Mouse (Mus musculus) hindbrain, embryonic 14.5 days (tissue): ENCODE results near the gene Gpr61. TPM values are rescaled to one million over a fixed set of nuclear protein-coding genes. Genes with fewer than 3 reads are reported as not detected.

ENCODE experiments used
- ATAC-seq: fragments of 200-750 bp; cut with Nextera tagmentation; 2 replicates; pipeline ENCODE4 v1.8.0; 2017; ENCODE audit warnings: moderate number of reproducible peaks, mild to moderate bottlenecking, moderate TSS enrichment, moderate library complexity; ENCODE audit not compliant: low FRiP score
- DNase-seq: peaks from one replicate; pipeline ENCODE4 v3.0.0-alpha.2; 2015; ENCODE audit warnings: low spot score
- H3K27ac ChIP-seq: fragments of 300-500 bp; sonication (generic); 2 replicates; pipeline ENCODE4 v1.5.1; 2014; ENCODE audit warnings: mild to moderate bottlenecking, moderate library complexity
- H3K27me3 ChIP-seq: fragments of 300-500 bp; sonication (generic); 2 replicates; pipeline ENCODE4 v1.6.1; 2014; ENCODE audit warnings: mild to moderate bottlenecking, low read length, mixed read lengths; ENCODE audit not compliant: control insufficient read depth, insufficient read depth
- H3K36me3 ChIP-seq: fragments of 300-500 bp; sonication (generic); replicated peaks from 2 replicates; pipeline ENCODE4 v1.6.1; 2014; ENCODE audit not compliant: control insufficient read depth, insufficient read depth
- H3K4me1 ChIP-seq: fragments of 300-500 bp; sonication (generic); replicated peaks from 2 replicates; pipeline ENCODE4 v1.6.1; 2014; ENCODE audit warnings: antibody characterized with exemption, low read length, mixed read lengths; ENCODE audit not compliant: control insufficient read depth, insufficient read depth
- H3K4me2 ChIP-seq: fragments of 300-500 bp; sonication (generic); replicated peaks from 2 replicates; pipeline ENCODE4 v1.6.1; 2014; ENCODE audit warnings: mild to moderate bottlenecking, moderate library complexity
- H3K4me3 ChIP-seq: fragments of 300-500 bp; sonication (generic); replicated peaks from 2 replicates; pipeline ENCODE4 v1.5.1; 2014; ENCODE audit warnings: mild to moderate bottlenecking, low read length
- H3K9ac ChIP-seq: fragments of 300-500 bp; sonication (generic); 2 replicates; pipeline ENCODE4 v1.6.1; 2014
- H3K9me3 ChIP-seq: fragments of 300-500 bp; sonication (generic); 2 replicates; pipeline ENCODE4 v1.6.1; 2016; ENCODE audit warnings: low read length; ENCODE audit not compliant: control insufficient read depth
- WGBS: fragments of 180-500 bp; shearing (Covaris S2); extraction: QIAGEN DNeasy Blood & Tissue Kit; methylation state at CpG from one replicate; pipeline ENCODE4 v1.1.7; 2014; 5-methylcytosine and 5-hydroxymethylcytosine counted together
- polyA plus RNA-seq: library from polyadenylated mRNA; unstranded; fragments of >200 nt; fragmentation: Nextera tagmentation; extraction: Ambion mirVana; gene quantifications from 2 replicates; pipeline ENCODE4 v1.2.1, GENCODE M21; 2014

Gpr61 gene
- polyA plus RNA-seq, 1 experiment from 2014 or later = 3.6 TPM

GRCm38 (mm10) chr3:108184742-108185141 is 30.1 kb upstream of the Gpr61 start:
- Histone ChIP-seq H3K36me3 (peaks cover 7% of the 10 kb centered on the region; the same call in 1 of the 2 replicates), H3K4me2 (no peak overlapping the region), H3K9ac (no peak overlapping the region), H3K27me3 (peaks cover 3% of the 10 kb centered on the region; the same call in 1 of the 2 replicates), H3K27ac (no peak overlapping the region), H3K4me1 (peaks cover 17% of the 10 kb centered on the region), H3K9me3 (no peaks in the 10 kb centered on the region), H3K4me3 (no peak overlapping the region)
- DNase-seq (no peak), ATAC-seq (no peak)
- 87% methylated on average over 3 of the region's 3 CpGs for WGBS

GRCm38 (mm10) chr3:108180514-108180913 is 25.8 kb upstream of the Gpr61 start:
- ATAC-seq = no peak
- no peak overlapping the region for H3K4me3 ChIP-seq
- H3K9me3 ChIP-seq = no peaks in the 10 kb centered on the region
- no peak for DNase-seq
- H3K4me1 ChIP-seq = peaks cover 2% of the 10 kb centered on the region
- WGBS = 39% methylated on average over 2 of the region's 2 CpGs
- H3K27me3 ChIP-seq = peaks cover 3% of the 10 kb centered on the region; the same call in 1 of the 2 replicates
- H3K4me2 ChIP-seq = no peak overlapping the region
- H3K27ac ChIP-seq = no peak overlapping the region
- H3K9ac ChIP-seq = no peak overlapping the region
- H3K36me3 ChIP-seq = no peaks in the 10 kb centered on the region

DNA sequence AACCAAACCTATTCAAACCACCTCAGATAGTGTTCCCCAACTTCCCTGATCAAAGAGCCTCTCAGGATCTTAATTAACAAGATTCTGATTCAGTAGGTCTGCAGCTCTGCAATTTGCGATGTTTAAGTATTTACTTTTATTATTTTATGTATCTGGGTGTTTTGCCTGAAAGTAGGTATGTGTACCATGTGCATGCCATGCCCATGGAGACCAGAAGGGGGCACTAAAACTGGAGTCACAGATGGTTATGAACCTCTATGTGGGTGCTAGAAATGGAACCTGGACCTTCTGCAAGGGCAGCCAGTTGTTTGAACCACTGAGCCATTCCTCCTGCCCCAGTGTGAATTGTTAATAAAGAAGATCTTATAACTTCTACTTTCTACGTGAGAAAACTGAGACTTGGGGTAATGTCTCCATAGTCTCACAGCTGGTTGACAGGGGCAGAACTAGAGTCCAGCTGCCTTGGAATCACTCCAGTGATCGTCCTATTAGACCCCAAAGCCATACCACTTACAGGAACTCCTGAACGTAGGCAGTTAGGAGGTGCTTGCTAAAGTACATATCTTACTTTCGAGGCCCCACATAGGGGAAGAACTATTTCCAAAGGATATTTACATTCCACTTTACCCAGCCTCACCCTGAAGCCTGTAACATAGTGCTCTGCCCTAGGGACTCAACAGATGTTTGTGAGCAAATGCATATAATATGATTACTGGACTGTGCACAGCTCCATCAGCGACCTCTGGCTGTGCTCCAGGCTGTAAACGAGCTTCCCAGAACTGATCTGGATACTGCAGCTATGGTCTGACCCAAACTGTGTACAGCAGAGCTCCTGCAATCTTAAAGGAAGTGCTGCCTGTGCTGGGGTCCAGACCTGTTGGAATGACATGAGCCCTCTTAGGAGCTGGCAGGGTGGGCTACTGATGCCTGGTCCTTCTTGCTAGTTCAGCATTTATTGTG is 24.4 kb upstream of the Gpr61 start:
- no peak overlapping the region for H3K27ac ChIP-seq
- ATAC-seq = no peak
- H3K36me3 ChIP-seq = no peaks in the 10 kb centered on the region
- 76% methylated on average over 7 of the region's 7 CpGs for WGBS
- H3K4me3 ChIP-seq = no peak overlapping the region
- H3K4me2 ChIP-seq = no peak overlapping the region
- no peaks in the 10 kb centered on the region for H3K27me3 ChIP-seq
- no peak for DNase-seq
- peaks cover 16% of the 10 kb centered on the region for H3K4me1 ChIP-seq
- H3K9ac ChIP-seq = no peak overlapping the region
- no peaks in the 10 kb centered on the region for H3K9me3 ChIP-seq

- WGBS = 18% methylated on average over 14 of the region's 14 CpGs
- Histone ChIP-seq H3K4me2 (peak overlapping the region; percentile 34), H3K4me1 (peaks cover 16% of the 10 kb centered on the region), H3K36me3 (no peaks in the 10 kb centered on the region), H3K27ac (peak overlapping the region; percentile 89), H3K9ac (peak overlapping the region; percentile 38; the same call in 1 of the 2 replicates), H3K4me3 (no peak overlapping the region), H3K9me3 (no peaks in the 10 kb centered on the region), H3K27me3 (no peaks in the 10 kb centered on the region)
- DNase-seq (peak; percentile 73), ATAC-seq (peak; percentile 85)
Measured at GRCm38 (mm10) chr3:108174672-108175531, 20.2 kb upstream of the Gpr61 start.

GRCm38 (mm10) chr3:108169199-108169598 is 14.5 kb upstream of the Gpr61 start:
- no peaks in the 10 kb centered on the region for H3K36me3 ChIP-seq
- no peak overlapping the region for H3K27ac ChIP-seq
- no peaks in the 10 kb centered on the region for H3K9me3 ChIP-seq
- no peak overlapping the region for H3K9ac ChIP-seq
- H3K4me3 ChIP-seq = no peak overlapping the region
- ATAC-seq = no peak
- peaks cover 33% of the 10 kb centered on the region for H3K4me1 ChIP-seq
- 36% methylated on average over 3 of the region's 3 CpGs for WGBS
- H3K4me2 ChIP-seq = no peak overlapping the region
- DNase-seq = no peak
- no peaks in the 10 kb centered on the region for H3K27me3 ChIP-seq

GRCm38 (mm10) chr3:108167499-108167898 is 12.8 kb upstream of the Gpr61 start:
- Histone ChIP-seq H3K27ac (peak overlapping the region; percentile 72), H3K4me2 (no peak overlapping the region), H3K27me3 (no peaks in the 10 kb centered on the region), H3K4me1 (peaks cover 31% of the 10 kb centered on the region), H3K9ac (no peak overlapping the region), H3K9me3 (no peaks in the 10 kb centered on the region), H3K4me3 (no peak overlapping the region), H3K36me3 (no peaks in the 10 kb centered on the region)
- DNase-seq = no peak
- WGBS = 34% methylated on average over 14 of the region's 14 CpGs
- no peak for ATAC-seq

DNA sequence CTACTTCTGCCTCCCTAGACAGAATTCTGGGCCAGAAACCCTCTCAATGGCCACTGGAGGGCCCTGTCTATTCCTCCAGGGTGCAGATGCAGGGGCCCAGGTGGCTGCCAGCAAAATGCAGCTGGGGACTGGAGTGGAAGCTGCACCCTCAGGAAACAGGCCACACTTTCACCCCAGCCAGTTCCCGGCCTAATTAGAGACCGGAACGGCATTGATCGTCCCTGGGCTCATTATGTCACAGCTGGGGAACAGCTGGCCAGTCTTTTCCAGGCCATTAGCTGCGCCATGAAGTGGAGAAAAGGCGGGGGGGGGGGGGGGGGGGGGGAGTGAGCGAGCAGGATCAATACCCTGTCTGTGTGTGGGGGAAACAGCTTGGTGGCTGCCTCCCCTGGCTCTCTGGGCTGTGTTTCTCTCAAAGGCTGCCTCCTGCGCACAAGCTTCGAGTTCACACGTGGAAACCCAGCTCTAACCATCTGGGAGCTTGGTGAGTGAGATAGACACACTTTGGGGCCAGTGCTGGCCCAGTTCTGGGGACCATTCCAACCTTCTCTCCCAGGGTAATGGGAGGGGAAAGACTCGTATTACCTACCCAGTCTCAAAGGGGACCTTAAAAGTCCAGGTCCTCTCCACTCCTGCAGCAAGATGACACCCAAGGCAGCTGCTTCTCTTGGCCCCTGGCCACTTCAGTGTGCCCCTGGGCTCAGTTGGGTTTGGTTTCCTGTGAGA is 12.0 kb upstream of the Gpr61 start:
- no peaks in the 10 kb centered on the region for H3K36me3 ChIP-seq
- H3K27me3 ChIP-seq = no peaks in the 10 kb centered on the region
- DNase-seq (peak; percentile 52), ATAC-seq (peak; percentile 61)
- WGBS = 4% methylated on average over 9 of the region's 11 CpGs
- no peaks in the 10 kb centered on the region for H3K9me3 ChIP-seq
- H3K27ac ChIP-seq = peak overlapping the region; percentile 72
- H3K4me1 ChIP-seq = peaks cover 31% of the 10 kb centered on the region
- H3K9ac ChIP-seq = no peak overlapping the region
- no peak overlapping the region for H3K4me2 ChIP-seq
- H3K4me3 ChIP-seq = no peak overlapping the region

- ATAC-seq (peak; percentile 5; the same call in 1 of the 2 replicates), DNase-seq (no peak)
- no peak overlapping the region for H3K4me3 ChIP-seq
- 0 out of 2 replicates have a peak overlapping the region, but pooled peaks have one; percentile 4 for H3K9ac ChIP-seq
- no peaks in the 10 kb centered on the region for H3K27me3 ChIP-seq
- no peak overlapping the region for H3K4me2 ChIP-seq
- H3K4me1 ChIP-seq = peaks cover 31% of the 10 kb centered on the region
- H3K9me3 ChIP-seq = no peaks in the 10 kb centered on the region
- 19% methylated on average over 10 of the region's 10 CpGs for WGBS
- H3K27ac ChIP-seq = peak overlapping the region; percentile 68
- H3K36me3 ChIP-seq = no peaks in the 10 kb centered on the region
Measured at GRCm38 (mm10) chr3:108165532-108166315, 11.0 kb upstream of the Gpr61 start.
